Mouse (Mus musculus) testis, adult 2 months (tissue): Measurements from ENCODE around the gene Gucy2g.

Experiments
- CTCF ChIP-seq: fragments of 200-500 bp; IDR thresholded peaks from 2 replicates; pipeline ENCODE4 v1.5.1; 2012; ENCODE audit warnings: low read depth, mild to moderate bottlenecking, inconsistent platforms, low read length, moderate library complexity; ENCODE audit not compliant: control insufficient read depth, insufficient read depth, insufficient replicate concordance
- POLR2A ChIP-seq: fragments of 200-500 bp; IDR thresholded peaks from 2 replicates; pipeline ENCODE4 v1.6.1; 2012; ENCODE audit warnings: low read depth, mild to moderate bottlenecking, inconsistent platforms, low read length, moderate library complexity; ENCODE audit not compliant: control insufficient read depth

DNA sequence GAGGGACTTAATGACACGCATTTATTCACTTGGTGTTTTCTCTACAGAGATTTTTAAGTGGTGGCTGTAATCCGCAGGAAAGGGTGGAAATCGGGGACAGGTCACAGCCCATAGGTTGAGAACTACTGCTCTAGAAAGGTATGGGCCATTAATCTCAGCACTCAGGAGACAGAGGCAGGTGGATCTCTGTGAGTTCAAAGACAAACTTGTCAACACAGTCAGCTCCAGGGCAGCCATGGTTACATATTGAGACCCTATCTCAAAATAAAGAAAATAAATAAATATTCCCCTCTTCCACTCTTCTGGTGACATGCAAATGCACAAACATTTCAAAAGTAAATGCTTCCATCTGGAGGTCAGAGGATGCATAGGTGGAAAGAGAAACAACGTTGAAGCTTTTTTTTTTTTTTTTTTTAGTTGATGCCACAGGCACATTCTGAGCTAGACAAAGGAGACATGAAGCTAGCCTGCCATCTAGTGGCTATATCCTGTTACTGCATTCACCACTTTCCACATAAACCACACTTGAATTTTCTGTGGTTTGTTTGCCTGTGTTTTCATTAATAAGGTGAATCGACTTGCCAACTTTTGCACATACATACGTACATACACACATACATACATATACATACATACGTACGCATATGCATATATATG is 34.4 kb downstream of the Gucy2g start:
- TF ChIP-seq POLR2A: no peak
- TF ChIP-seq CTCF: no peak
